Mouse (Mus musculus) spleen, postnatal 36 days (tissue): ENCODE results near the gene Zfp853.

Experiments used
- DNase-seq, 2 experiments: peaks; one replicate each; pipeline ENCODE4 v3.0.0; 2022; ENCODE audit warnings: low spot score in 2 of 2, mixed read lengths in 1 of 2

The Zfp853 gene

GRCm38 (mm10) chr5:143293404-143293803 is at the start of gene Zfp853:
Zfp853 (minus strand) TSS chr5:143293623.
- DNase-seq: no peak

- DNase-seq: no peak
Observed at GRCm38 (mm10) chr5:143339603-143340002, 46.2 kb upstream of the Zfp853 start.

GRCm38 (mm10) chr5:143336559-143336958 is 43.1 kb upstream of the Zfp853 start:
- DNase-seq: no peak

- no peak for DNase-seq
Observed at GRCm38 (mm10) chr5:143335089-143335460, 41.7 kb upstream of the Zfp853 start.

- DNase-seq: no peak
Observed at GRCm38 (mm10) chr5:143334418-143335088, 41.1 kb upstream of the Zfp853 start.

GRCm38 (mm10) chr5:143333872-143334271 is 40.4 kb upstream of the Zfp853 start:
- DNase-seq: peak; percentile 31 to 50

- peak; percentile 87 to 90 for DNase-seq
Observed at GRCm38 (mm10) chr5:143328690-143329495, 35.5 kb upstream of the Zfp853 start, which contains the start of gene Zdhhc4. Zdhhc4 (minus strand) TSS chr5:143329256.

GRCm38 (mm10) chr5:143317288-143317610 is 23.8 kb upstream of the Zfp853 start:
- DNase-seq: no peak

GRCm38 (mm10) chr5:143316605-143317287 is 23.3 kb upstream of the Zfp853 start:
- no peak for DNase-seq

GRCm38 (mm10) chr5:143315514-143315888 is 22.1 kb upstream of the Zfp853 start:
- no peak for DNase-seq

- peak; percentile 85 for DNase-seq
Observed at GRCm38 (mm10) chr5:143314730-143315513, 21.5 kb upstream of the Zfp853 start, which contains the start of gene E130309D02Rik. E130309D02Rik (minus strand) TSS chr5:143315360.

- DNase-seq: no peak
Observed at GRCm38 (mm10) chr5:143314183-143314729, 20.8 kb upstream of the Zfp853 start.

- peak; percentile 59 to 65 for DNase-seq
Observed at GRCm38 (mm10) chr5:143311886-143312285, 18.5 kb upstream of the Zfp853 start.

- DNase-seq: no peak
Observed at GRCm38 (mm10) chr5:143309916-143310315, 16.5 kb upstream of the Zfp853 start.

- DNase-seq: no peak
Observed at GRCm38 (mm10) chr5:143308825-143309224, 15.4 kb upstream of the Zfp853 start.

- DNase-seq: no peak
Observed at GRCm38 (mm10) chr5:143304251-143304650, 10.8 kb upstream of the Zfp853 start.

- DNase-seq: no peak
Observed at GRCm38 (mm10) chr5:143301296-143301695, 7.9 kb upstream of the Zfp853 start.

- DNase-seq: peak in 1 of 2 experiments; percentile 18
Observed at GRCm38 (mm10) chr5:143299686-143300085, 6.3 kb upstream of the Zfp853 start.

GRCm38 (mm10) chr5:143298391-143298790 is 5.0 kb upstream of the Zfp853 start:
- no peak for DNase-seq

- DNase-seq: no peak
Observed at GRCm38 (mm10) chr5:143297986-143298385, 4.6 kb upstream of the Zfp853 start.

GRCm38 (mm10) chr5:143295330-143295729 is 1.9 kb upstream of the Zfp853 start:
- no peak for DNase-seq
